Mouse (Mus musculus): ENCODE measurements around the gene E130114P18Rik.

- no peak for TF ChIP-seq CTCF (IDR thresholded peaks at IDR 0.05; ENCODE audit: control insufficient read depth, insufficient read depth, insufficient read length)
- no peak for TF ChIP-seq MAX (IDR thresholded peaks at IDR 0.05)
- TF ChIP-seq MYOD1 (IDR thresholded peaks at IDR 0.05; ENCODE audit: control insufficient read depth, insufficient read length, low read depth), result no peak
- TF ChIP-seq USF1 (IDR thresholded peaks at IDR 0.05; ENCODE audit: low read depth), result no peak
Measured at GRCm38 (mm10) chr4:97648825-97649625, 128.9 kb downstream of the E130114P18Rik start.

Measured in C2C12 (cell line).